Mouse (Mus musculus): ENCODE results near the gene Cmpk2. TPM values are rescaled to one million over a fixed set of nuclear protein-coding genes. Genes with fewer than 3 reads are reported as not detected.
"Not testable (repeated sequence)": the region's sequence is repeated elsewhere in the genome, so short reads cannot be mapped to it uniquely, and the experiment has no call there.

Cmpk2 gene
- total RNA-seq, 1 experiment from 2014 or later = 15.8 TPM

DNA sequence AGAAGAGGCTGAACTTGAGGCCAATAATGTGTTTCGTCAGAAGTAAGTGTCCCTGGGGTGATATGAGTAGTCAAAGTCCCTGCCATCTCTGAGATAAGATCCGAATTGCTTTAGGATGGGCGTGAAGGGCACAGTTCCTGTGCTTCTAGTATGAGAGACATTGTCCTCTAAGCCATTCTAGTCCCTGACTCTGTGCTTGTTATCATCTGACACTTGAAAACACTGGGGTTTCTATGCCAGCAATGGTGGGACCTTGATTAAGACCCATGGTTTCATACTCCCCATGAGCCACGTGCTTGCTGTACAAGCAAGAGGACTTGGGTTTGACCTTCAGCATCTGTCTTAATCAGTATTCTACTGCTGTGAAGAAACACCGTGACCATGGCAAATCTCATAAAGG lies 8.2 kb downstream of the Cmpk2 start:
- no peak for ATAC-seq (replicated peaks; ENCODE audit: low read depth, poor library complexity, severe bottlenecking)

DNA sequence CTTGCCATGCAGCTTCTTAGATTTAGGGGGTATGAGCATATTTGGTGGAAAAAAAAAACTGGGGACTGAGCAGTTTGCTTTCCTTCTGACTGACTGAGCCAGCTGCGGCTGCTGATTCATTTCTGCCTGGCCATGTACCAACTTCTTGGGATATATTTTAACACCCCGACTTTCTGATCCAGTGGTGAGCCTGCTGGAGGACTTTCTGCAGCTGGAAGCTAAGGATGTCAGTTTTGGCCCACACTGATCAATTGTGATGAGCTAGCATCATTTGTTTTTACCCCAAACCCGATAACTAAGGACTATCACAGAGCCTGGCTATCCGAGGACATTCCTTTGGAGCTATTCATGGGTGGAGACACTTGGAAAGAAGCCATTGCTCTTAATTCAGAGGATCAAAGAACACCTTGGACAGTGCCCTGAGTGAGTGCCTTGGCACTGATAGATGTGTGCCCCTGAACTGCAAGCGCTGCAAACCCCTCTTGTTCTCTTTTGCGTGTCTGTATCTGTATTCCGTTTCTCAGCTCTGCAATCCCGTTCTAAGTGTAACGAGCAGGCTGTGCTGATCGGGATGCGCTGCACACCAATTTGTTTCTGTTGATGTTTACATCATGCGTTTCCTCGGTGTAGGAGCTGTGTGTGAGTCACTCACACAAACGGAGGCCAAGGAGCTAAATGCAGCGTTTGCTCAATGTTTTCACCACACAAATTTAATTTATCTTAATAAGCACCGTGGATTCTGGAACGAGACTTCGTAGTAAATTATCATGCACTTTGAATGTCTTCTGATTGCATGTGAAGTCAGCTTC lies 9.4 kb downstream of the Cmpk2 start:
- no peak for ATAC-seq (replicated peaks; ENCODE audit: low read depth, poor library complexity, severe bottlenecking)

DNA sequence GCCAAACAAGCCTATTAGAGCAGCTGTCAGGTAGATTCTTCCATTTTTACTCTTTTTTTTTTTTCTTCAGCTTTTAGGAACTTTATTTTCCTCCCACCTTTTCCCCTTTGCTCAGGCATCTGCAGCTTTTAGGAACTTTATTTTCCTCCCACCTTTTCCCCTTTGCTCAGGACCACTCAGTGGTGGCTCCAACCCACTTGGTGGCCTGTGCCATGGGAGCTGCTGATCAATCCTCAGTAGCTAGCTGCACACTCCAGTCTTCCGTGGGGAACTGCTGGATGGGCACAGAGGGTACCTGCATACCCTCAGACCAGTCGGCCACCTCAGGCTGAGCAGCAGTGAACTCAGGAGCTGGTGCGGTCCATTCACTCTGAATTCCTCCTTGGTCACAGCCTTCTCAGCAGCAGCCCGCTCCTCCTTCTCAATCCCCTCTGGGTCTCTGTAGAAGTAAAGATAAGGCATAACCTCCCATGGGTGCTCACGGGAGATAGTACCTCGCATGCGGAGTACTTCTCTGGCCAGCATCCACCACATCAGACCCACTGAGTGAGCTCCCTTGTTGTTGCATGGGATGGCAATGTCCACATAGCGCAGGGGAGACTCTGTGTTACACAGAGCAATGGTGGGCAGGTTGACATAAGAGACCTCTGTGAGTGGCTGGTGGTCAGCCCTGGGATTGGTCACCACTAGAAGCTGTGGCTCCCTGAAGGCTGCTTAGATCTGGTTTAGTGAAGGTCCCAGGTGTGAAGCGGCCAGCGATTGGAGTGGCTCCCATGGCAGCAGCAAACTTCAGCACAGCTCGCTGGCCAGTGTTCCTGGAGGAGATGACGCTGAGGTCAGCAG lies 17.0 kb downstream of the Cmpk2 start:
- not testable (repeated sequence) for ATAC-seq (replicated peaks; ENCODE audit: low read depth, poor library complexity, severe bottlenecking)

DNA sequence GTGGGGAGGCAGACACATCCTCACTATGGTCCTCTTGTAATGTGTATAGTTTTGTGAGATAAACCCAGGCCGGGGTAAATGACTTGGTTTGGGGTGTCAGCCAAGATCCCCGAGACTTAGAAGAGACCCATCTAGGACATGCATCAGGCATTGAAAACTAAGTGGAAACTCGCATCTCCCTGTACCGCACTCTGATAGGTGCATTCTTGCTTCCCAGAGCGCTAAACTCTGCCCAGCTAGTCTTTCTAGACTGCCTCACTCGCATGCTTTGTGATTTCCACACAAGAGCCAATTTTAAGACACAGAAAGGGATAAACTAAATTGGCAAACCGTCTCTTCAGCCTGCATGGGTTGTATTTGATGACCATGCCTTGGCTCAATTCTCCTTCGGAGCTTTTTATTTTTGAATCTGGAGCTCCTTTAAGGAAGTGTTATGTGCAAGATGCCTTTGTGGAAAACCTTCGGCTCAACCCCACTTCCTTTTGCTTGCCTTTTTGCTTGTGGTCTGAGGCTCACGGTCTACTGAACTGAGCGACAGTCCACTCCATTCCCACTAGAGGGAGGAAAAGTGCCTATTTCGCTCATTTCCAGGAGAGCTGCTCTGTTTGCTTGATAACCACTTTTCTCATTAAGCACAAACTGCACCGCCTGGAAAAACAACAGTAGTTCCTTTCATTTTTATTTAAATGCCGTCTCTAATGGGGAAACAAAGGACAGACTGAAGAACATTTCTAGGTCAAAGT lies 19.0 kb downstream of the Cmpk2 start:
- ATAC-seq (replicated peaks; ENCODE audit: low read depth, poor library complexity, severe bottlenecking) = peak; percentile 96

DNA sequence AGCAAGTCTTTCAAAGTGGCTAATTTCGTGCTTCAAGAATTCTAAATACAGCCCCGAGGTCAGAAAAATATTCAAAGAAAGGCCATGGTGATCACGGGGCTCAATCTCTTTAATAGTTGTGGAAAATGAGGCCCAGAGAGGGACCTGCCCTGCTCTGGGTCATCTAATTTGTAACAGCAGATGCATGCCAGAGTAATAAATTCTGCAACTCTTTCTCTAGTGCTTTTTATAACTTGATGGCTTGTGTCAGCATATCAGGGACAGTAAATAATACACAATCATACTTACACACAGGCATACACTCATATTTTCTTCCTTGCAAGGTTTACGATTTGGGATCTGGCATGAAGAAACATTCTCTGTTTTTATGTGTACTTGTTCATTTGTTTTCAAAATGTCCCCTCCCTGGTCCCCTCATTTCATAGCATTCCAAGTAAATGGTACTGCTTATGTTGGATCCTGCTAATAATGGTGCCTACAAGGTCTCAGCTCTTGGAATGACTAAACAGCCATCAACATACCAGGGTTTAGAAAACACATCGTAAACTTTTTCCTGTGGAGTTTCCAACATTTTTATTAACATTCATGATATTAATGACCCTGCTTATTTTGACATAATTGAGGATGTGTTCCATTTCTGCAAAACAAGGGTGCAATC lies 19.7 kb downstream of the Cmpk2 start:
- no peak for ATAC-seq (replicated peaks; ENCODE audit: low read depth, poor library complexity, severe bottlenecking)

DNA sequence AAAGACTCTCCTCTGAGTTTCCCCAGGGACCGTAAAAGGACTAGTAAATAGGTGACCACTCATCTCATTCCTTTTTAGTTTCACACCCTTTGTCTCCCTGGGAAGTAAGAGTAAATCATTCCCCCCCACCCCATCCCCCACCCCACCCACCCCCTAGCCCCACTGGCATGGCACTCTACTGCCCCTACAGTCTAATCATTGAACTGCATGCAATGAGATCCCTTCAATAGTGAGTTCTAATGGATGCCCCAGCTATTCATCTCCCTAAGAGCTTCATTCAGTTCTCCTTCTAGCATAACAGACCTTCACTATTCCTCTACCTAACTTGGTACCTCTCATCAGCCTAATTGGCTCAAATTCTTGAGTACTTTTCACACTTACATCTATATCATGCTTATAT lies 20.9 kb downstream of the Cmpk2 start:
- no peak for ATAC-seq (replicated peaks; ENCODE audit: low read depth, poor library complexity, severe bottlenecking)

DNA sequence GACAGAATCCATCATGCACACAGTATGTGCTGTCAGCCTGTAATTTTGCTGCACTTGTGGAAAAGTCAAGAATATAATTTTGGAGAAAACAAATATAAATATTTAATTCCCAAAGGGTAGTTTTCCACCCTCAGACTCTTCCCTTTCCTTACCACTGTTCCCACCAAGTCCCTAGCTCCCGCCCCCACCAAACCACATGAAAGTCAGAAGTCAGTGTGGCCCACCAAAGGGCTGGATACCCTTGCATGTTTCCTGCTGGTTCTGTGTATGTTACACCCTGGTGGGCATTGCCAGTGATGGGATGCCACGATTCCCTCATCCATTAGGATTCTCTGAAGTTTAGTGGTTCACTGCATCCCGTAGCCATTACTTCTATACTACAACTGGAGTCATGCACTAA lies 32.0 kb downstream of the Cmpk2 start:
- no peak for ATAC-seq (replicated peaks; ENCODE audit: low read depth, poor library complexity, severe bottlenecking)

DNA sequence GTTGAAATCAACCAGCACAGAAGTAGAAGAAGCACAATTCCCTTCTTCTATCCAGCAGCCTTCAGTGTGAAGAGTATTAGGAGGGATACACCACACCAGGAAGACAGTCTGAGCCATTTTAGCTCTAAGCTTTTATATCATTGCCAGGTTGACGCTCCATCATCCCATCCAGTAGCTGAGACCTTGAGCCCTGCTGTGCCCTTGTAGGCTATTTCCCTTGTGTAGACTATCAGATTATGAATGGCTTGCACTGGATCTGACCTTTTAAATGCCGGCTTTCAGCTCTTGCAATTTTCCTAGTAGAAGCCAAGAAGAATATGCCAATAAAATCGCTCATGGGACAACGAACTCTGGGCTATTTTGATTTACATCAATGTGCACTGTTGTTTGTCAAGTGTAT lies 42.0 kb downstream of the Cmpk2 start:
- ATAC-seq (replicated peaks; ENCODE audit: low read depth, poor library complexity, severe bottlenecking) = no peak

DNA sequence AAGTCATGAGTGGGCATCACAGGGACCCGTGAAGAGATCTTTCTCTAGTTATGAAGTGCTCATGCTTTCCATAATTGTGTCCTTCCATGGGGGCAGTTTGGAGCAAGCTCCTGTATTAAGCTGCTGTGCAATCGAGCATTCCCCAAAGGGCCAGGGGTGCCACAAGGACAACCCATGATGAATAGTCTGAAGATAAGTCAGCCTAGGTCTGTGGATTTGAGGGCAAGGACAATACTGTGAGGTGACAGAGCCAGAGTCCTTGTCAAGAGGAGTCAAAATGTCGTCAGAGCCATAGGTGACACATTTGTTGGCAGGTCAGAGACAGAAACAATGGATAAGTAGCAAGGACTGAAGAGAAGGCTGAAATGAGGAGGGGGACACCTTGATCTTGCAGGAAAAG lies 49.2 kb downstream of the Cmpk2 start:
- ATAC-seq (replicated peaks; ENCODE audit: low read depth, poor library complexity, severe bottlenecking) = no peak

DNA sequence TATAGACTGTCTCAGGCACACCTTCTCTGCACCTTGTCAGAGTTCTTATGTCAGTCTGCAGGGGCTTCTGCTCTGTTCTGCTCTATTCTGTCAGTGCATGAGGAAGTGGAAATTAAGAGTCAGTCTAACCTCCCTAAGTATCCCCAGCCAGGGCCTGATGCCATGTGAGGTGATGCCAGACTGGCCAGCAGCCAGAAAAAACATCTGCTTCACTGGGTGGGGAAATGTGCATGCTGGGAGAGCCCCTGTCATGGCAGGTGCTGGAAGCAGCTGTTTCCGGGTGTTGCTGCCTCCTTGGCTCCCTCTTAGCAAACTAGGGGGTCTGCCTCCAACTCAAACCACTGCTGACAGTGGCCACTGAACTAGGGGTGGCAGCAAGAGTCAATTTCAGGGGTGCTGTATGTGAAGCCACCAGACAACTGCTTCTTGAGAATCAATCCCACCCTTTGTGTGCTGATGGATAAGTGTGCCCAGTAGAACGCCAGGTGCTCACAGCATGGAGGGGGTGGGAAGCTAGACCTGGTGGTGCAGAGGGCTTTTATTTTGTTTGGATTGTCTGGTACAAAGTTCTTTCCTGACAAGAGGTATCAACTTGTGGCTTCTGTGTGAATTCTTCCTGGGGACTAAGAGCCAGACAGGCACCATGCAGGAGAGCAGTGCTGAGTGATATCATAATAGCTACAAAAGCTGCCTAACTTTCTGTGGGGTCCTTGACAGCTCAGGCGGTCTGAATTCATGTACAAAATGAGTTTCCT lies 56.1 kb downstream of the Cmpk2 start:
- ATAC-seq (replicated peaks; ENCODE audit: low read depth, poor library complexity, severe bottlenecking) = peak; percentile 80

DNA sequence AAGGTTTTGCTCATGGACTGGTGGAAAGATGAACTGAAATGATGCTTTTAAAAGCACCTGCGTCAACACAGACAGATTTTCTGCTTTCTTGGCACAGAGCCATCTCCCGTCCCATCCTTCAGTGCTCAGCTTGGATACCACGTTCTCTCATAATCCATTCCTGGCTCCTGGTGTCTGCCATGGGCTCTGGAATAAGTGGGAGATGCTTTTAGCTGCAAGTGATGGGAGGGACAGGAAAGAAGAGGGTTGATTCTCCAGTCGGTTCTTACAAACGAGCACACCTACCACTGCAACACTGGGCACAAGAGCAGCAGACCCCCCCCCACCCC lies 56.7 kb downstream of the Cmpk2 start:
- ATAC-seq (replicated peaks; ENCODE audit: low read depth, poor library complexity, severe bottlenecking) = no peak

Other genes starting within 250 kb of the Cmpk2 start
- 31.0 and 42.0 TPM in 2 replicates for gene Rnf144a, start 54.0 kb upstream of the Cmpk2 start, total RNA-seq (2017)
- 1.8 and 4.1 TPM in 2 replicates for gene Rsad2, start 12.8 kb upstream of the Cmpk2 start, total RNA-seq (2017)

All from common myeloid progenitor, adult 5-6 weeks (primary cell).